In the genomic region with DNA sequence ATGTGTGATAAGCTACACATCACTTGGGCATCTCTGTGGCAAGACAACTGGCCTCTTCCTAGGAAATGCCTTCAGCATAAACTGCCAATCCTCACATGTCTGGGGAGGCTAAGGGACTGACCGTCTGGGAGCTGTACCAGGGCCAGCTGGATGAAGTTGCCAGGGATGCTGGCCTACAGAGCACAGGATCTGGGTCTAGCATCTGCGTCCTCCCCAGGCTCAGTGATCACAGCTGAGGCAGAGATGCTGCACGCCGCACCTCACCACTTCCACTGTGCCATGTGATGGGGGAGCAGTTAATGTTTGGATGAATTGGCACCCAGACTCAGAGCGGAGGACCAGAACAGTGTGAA, we compare ENCODE assay signal across 14 mouse cellular contexts.
DNase-seq lines count a peak whose midpoint lies in the region; ATAC-seq and TF ChIP-seq lines count a peak whose summit lies in the region.
"Had no signal": no experiment of that assay in that cellular context is flagged by ENCODE, and none has a peak within 500 bp of the region (broad histone marks: within the 10 kb centered on the region; RNA-seq: fewer than 3 reads in every experiment).

No protein-coding gene starts in this region.

- no peak for TF ChIP-seq CTCF in cerebellum, adult 2 months (IDR thresholded peaks at IDR 0.05; ENCODE audit: borderline replicate concordance, insufficient read depth, low read depth, low read length)

- H3K27me3 ChIP-seq in midbrain, embryonic 16.5 days (ENCODE audit: control insufficient read depth, insufficient read depth, low read depth, low read length), result no peaks in the 10 kb centered on the region
- H3K27me3 ChIP-seq in midbrain, embryonic 10.5 days (ENCODE audit: low read depth, poor library complexity, severe bottlenecking), result no peaks in the 10 kb centered on the region
- no peaks in the 10 kb centered on the region for H3K27me3 ChIP-seq in cerebellum, adult 2 months (ENCODE audit: control insufficient read depth, insufficient read depth, low read length)

- H3K4me2 ChIP-seq in midbrain, embryonic 16.5 days (ENCODE audit: low read length), result no peak overlapping the region
- H3K4me2 ChIP-seq: liver, embryonic 11.5 days; midbrain, embryonic 11.5 days had no signal

- 73% methylated on average over 5 of the region's 5 CpGs for WGBS in midbrain, embryonic 16.5 days
- 94% methylated on average over 5 of the region's 5 CpGs for WGBS in midbrain, embryonic 10.5 days
- 19% methylated on average over 5 of the region's 5 CpGs for WGBS in cerebellum, adult 2 months

- H3K36me3 ChIP-seq in midbrain, embryonic 16.5 days (ENCODE audit: control insufficient read depth, insufficient read depth, low read length), result no peaks in the 10 kb centered on the region
- H3K36me3 ChIP-seq in midbrain, embryonic 10.5 days, result no peaks in the 10 kb centered on the region

- no peak for TF ChIP-seq POLR2A in cerebellum, adult 2 months (IDR thresholded peaks at IDR 0.05; ENCODE audit: borderline replicate concordance, insufficient read depth, low read length)

- H3K4me3 ChIP-seq in midbrain, embryonic 16.5 days (ENCODE audit: low read depth, low read length), result no peak overlapping the region
- H3K4me3 ChIP-seq in midbrain, embryonic 10.5 days, result no peak overlapping the region
- H3K4me3 ChIP-seq in cerebellum, adult 2 months (replicated peaks; ENCODE audit: insufficient read depth, low read depth, low read length), result no peak overlapping the region

- H3K9me3 ChIP-seq in midbrain, embryonic 16.5 days (replicated peaks; ENCODE audit: control insufficient read depth, low read length, poor library complexity, severe bottlenecking), result no peaks in the 10 kb centered on the region
- H3K9me3 ChIP-seq in midbrain, embryonic 10.5 days (replicated peaks), result no peaks in the 10 kb centered on the region

- peak overlapping the region; percentile 14; the same call in 1 of the 2 replicates for H3K27ac ChIP-seq in midbrain, embryonic 16.5 days (ENCODE audit: low read length)
- no peak overlapping the region; the same call in 1 of the 2 replicates for H3K27ac ChIP-seq in midbrain, embryonic 10.5 days (replicated peaks)
- no peak overlapping the region for H3K27ac ChIP-seq in cerebellum, adult 2 months (ENCODE audit: insufficient read depth, low read length)

- H3K4me1 ChIP-seq in midbrain, embryonic 16.5 days (ENCODE audit: control insufficient read depth, insufficient read depth, low read length), result no peaks in the 10 kb centered on the region
- H3K4me1 ChIP-seq in midbrain, embryonic 10.5 days, result peaks cover 4% of the 10 kb centered on the region
- peaks cover 8% of the 10 kb centered on the region for H3K4me1 ChIP-seq in cerebellum, adult 2 months (ENCODE audit: control insufficient read depth, insufficient read depth, low read length)

- no peak for ATAC-seq in midbrain, embryonic 16.5 days
- ATAC-seq: forebrain, embryonic 14.5 days had no signal

- DNase-seq in midbrain, embryonic 10.5 days (ENCODE audit: low spot score), result no peak
- DNase-seq in cerebellum, adult 2 months, result peak; percentile 67 to 80
- peak; percentile 60 to 68 for DNase-seq in cerebellum, postnatal 36 days
- DNase-seq in retina, postnatal 7 days (ENCODE audit: low read depth, low spot score), result peak; percentile 9
- no peak for DNase-seq in liver
- no peak for DNase-seq in ovary, postnatal 10 days (ENCODE audit: low spot score)
- DNase-seq: heart, postnatal 10 days; kidney, adult 11 months; kidney, postnatal 36 days; right cerebral cortex, postnatal 25 days had no signal

- H3K9ac ChIP-seq in midbrain, embryonic 16.5 days (ENCODE audit: low read depth, low read length), result no peak overlapping the region

Comparison
In these comparisons a context has a peak if more than half of its experiments do, and no peak if none do; other contexts are left out.
1. DNase-seq: peak in cerebellum, adult 2 months (2 of 2), cerebellum, postnatal 36 days (2 of 2) and retina, postnatal 7 days (single experiment); none in midbrain, embryonic 10.5 days (single experiment), liver (single experiment) and ovary, postnatal 10 days (single experiment).